Mouse (Mus musculus) left cerebral cortex, postnatal 10 days (tissue): ENCODE data around the gene Arnt. TPM values are rescaled to one million over a fixed set of nuclear protein-coding genes. Genes with fewer than 3 reads are reported as not detected.
"Not testable (repeated sequence)": the region's sequence is repeated elsewhere in the genome, so short reads cannot be mapped to it uniquely, and the experiment has no call there.

ENCODE experiments used
- DNase-seq, 2 experiments: peaks; one replicate each; pipeline ENCODE4 v3.0.0; 2021 to 2022; ENCODE audit warnings: low spot score in 2 of 2, mixed read lengths in 1 of 2; ENCODE audit errors: extremely low spot score in 1 of 2
- intact Hi-C: fragments of 180-260 bp; cut with DNase I; formaldehyde crosslinking; loops from one replicate; pipeline ENCODE4 v1.15.1; 2025
- total RNA-seq, 2 experiments: library from RNA; stranded (reverse); gene quantifications; 2 replicates each; pipeline ENCODE4 v1.2.3; 2021

The Arnt gene
- 10 to 100 TPM; 34.1 to 36.0 TPM for total RNA-seq

DNA sequence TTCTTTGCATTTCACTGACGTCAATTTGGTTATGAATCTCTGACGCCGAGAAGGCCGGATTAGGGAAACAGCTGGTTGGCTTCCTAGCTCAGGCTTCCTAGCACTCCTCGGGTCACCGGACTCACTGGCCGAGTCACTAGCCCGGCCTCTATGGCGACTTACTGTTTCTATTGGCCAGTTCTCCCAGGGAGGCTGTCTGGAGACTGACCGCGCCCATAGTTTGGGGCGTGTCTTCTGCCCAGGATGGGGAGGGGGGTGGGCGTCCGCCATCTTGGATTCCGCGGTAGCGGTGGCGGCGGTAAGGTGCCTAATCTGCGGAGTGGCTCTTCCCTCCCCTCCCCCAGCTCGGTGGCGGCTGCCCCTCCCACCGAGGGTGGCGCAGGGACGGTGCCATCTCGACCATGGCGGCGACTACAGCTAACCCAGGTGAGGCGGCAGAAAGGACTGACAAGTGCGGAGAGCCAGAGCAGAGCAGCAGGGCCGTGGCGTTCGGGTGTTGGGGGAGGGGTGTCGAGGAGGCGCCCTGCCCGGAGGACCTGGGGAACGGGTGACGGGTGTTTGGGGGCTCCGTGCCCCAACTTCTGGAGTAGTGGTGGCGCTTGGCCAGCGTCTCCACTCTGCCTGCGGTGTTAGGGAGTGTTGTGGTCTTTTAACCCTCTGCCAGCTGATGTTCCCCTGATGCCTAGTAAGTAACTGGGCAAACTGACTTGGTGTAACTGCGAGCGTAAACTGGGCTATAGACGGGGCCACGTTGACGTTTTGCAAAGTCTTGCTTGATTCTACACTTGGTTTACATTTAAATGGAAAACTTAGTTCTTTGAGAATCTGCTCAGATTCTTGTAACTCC lies at the start of gene Arnt:
Arnt (plus strand) TSS at position 253 of the 847 bp plus-strand sequence.
- peak; percentile 88 to 95 for DNase-seq
- intact Hi-C loops: no loop called here

DNA sequence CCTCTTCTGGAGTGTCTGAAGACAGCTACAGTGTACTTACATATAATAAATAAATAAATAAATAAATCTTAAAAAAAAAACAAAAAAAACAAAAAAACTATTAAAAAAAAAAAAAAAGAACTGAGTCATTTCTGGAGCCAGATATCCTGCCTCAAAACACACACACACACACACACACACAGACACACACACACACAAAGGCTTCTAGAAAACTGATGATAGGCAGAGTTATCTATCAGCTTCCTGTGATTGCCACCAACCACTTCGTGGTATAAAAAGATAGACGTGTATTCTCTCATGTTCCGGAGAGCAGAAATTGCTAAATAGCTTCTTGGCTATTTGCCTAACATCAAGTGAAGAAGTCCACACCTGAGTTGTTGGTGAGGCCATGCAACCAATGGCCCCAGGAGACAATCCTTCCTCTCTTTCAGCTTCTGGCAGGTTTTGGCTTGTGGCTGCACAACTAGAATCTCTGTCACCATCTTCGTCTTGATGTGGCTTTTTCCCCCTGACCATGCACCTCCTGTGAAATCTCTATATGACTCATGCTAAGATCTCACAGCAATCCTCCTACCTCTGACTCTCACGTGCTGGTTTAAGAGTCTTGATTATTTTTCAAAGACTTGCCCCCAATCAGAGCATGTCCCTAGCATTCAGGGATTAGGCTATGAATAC lies 48.6 kb upstream of the Arnt start:
- intact Hi-C loops: no loop called here
- DNase-seq: no peak

DNA sequence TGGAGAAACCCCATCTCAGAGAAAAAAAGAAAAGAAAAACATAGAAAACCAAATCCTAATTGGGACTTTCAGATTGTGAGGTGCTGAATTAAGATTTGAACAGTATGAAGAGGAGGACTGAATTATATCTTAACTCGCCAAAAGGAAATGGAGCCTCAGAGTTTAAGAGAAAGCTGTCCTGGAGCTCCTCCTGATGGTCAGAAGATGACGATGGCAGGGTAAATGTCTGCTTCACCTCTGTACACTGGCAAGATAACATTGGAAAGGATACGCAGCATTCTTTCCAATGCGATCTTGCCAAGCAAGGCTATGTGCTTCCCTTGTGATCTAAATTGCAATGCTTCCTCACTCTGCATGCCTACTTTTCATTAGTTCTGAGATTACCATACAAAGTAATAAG lies 39.8 kb upstream of the Arnt start:
- intact Hi-C loops: no loop called here
- DNase-seq: no peak

DNA sequence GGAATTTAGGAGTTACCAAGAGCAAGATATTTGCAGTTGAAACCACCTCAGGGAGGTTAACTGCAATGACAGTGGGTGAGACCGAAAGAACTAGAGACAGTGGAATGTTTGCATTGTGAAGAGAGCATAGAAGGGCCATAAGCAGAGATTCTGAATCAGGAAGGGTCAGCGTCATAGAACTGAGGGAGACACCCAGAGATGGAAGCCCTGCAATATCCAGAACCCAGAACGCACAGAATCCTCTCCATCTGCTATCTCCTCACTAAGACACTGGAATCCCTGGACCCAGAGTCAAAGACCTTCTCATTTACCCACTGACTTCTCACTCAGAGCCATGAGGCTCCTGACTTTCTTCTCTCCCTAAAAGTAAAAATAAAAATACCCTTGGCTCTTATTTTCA lies 31.4 kb upstream of the Arnt start, which contains the start of gene 4930558C23Rik:
4930558C23Rik (minus strand) TSS at position 101 of the 400 bp plus-strand sequence.
- DNase-seq: no peak
- intact Hi-C loops: no loop called here

DNA sequence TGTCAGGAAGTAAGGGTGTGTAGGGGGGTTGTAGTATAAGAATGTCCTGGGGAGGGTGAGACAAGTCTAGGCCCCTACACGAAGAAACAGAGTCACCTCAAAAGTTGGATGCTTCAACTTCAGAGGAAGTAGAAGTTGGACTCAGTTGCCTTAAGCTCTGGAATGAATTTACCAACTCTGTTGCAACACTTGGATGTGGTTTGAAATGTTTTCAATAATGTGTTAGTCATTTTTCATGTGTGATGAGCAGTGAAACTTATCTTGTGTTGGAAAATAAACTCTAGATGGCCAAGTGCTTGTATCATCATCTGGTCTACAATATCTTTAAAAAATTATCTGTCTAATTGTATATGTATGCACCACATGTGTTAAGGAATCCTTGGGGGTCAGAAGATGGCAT lies 26.5 kb upstream of the Arnt start:
- DNase-seq: no peak
- intact Hi-C loops: no loop called here

DNA sequence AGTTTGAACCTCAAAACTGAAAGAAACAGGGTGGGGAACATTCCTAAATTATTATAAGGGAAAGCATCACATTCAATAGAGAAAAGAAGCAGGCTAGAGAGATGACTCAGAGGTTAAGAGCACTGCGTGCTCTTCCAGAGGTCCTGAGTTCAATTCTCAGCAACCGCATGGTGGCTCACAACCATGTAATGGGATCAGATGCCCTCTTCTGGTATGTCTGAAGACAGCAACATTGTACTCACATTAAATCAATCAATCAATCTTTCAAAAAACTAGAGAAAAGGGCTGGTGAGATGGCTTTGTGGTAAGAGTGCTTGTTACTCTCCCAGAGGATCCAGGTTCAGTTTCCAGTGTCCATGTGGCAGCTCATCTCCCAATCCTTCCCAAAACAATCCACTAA lies 25.3 kb upstream of the Arnt start:
- DNase-seq: no peak
- intact Hi-C loops: no loop called here

DNA sequence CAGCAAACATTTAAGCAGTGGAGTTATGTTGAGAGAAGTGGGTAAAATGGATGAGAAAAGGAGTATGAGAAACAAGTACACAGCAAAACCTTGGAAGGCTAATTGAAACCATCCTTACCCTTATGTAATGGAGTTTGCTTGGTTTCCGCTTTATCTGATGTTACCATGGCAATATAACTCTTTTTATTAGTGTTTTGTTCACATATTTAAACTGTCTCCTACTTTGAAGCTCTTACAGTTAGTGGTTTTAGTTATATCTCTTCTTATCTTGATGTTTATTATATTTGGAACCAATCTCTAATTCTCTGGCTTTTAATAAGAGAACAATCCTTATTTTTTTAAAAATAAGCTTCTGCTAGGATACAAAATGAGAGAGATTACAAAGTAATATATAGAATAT lies 21.9 kb upstream of the Arnt start:
- intact Hi-C loops: no loop called here
- DNase-seq: no peak

DNA sequence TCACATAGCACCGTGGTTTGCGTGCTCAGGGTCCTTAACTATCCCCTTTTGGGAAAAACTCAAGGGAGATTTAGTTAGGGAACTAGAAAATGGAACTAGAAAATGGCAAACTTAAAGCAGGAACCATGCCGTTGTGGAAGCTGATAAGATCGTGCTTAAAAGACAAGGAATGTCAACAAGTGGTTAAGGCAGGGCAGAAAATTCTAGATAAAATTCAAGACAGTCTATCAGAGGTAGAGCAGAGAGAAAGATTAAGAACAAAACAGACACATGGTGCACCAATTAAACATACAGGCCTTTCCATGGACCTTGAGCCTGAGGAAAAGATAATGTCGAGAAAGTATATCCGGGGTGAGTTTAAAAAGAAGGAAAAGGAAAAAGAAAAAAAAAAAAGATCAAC lies 16.3 kb upstream of the Arnt start:
- no peak for DNase-seq
- intact Hi-C loops: no loop called here

DNA sequence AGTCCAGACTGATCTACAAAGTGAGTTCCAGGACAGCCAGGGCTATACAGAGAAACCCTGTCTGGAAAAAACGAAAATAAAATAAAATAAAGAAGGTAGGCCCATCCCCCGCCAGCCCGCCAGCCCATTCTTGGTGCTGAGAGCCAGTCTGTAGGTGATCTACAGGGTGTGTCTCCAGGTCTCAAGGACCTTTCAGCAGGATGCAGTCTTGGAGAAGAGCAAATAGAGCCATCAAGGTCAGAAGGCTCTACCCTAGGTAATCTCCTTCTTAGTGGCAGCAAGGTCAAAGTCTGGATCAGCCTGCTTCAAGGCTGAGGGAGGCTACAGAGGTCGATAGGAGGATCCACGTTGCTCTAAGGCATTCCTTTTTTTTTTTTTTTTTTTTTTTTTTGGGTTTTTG lies 7.7 kb upstream of the Arnt start:
- intact Hi-C loops, DNase-seq: not testable (repeated sequence)

DNA sequence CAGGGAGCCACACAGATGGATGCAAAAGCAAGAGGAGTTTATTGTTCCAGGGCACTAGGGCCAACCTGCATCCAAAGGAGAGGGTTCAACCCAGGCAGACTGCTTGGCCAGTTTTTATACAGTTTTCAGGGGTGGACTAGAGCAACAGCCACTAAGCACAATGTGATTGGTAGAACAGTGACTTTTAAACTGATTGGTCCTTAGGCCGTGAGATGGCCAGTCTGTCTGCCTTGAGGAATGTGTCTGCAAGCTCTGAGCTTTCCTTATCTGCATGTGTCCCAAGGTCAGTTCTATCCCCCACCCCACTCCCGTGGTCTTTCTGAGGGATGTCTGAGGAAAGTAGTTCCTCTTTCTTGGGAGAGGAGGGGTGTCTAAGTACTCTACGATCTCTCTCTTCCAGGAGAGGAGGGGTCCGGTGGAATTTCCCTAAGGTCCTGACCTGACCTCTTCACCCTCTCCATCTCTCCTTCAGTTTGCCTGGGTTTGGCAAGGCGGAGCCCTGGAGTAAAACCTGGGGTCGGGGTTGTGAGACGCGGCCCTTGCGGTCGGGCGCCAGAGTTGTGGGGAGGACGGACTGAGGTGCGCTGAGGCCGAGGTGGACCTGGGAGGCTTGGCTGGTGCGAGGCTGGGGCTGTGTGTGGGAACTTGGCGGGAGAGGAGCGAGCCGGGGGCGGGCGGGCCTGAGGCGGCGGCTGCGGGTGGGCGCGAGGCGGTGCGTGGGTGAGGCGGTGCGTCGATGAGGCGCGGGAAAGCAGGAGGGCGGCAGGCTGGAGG lies 6.9 kb upstream of the Arnt start:
- intact Hi-C loops, DNase-seq: not testable (repeated sequence)

DNA sequence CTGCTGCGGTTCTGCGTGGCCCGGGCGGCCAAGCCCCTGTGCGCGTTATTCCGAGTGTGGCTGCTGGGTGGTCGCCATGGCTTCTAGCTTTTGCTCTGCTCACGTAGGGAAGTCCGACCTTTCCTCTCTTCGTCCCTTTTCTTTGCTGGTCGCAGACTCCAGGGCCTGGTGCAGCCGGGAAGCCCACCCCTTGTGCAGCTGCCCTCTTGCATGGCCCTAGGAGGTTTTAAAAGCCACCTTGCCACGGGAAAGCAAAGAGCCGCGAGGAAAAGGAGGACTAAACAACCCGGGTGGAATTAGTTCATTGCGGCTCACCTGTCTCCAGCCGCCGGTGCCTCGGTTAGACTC lies 6.3 kb upstream of the Arnt start:
- DNase-seq: peak in 1 of 2 experiments; percentile 30
- intact Hi-C loops: not testable (repeated sequence)

DNA sequence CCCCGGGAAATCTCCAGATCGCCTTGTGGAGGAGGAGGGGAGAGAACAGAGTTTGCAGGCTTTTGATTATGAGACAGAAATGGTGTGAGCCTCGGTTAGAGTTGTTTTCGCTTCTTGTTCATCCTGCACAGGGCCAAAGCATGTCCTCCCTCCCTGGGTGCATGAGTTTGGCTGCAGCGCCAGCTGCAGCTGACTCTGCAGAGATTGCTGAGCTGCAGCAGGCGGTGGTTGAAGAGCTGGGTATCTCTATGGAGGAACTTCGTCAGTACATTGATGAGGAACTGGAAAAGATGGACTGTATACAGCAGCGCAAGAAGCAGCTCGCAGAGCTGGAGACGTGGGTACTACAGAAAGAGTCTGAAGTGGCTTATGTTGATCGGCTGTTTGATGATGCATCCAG lies 5.8 kb upstream of the Arnt start:
- intact Hi-C loops, DNase-seq: not testable (repeated sequence)

DNA sequence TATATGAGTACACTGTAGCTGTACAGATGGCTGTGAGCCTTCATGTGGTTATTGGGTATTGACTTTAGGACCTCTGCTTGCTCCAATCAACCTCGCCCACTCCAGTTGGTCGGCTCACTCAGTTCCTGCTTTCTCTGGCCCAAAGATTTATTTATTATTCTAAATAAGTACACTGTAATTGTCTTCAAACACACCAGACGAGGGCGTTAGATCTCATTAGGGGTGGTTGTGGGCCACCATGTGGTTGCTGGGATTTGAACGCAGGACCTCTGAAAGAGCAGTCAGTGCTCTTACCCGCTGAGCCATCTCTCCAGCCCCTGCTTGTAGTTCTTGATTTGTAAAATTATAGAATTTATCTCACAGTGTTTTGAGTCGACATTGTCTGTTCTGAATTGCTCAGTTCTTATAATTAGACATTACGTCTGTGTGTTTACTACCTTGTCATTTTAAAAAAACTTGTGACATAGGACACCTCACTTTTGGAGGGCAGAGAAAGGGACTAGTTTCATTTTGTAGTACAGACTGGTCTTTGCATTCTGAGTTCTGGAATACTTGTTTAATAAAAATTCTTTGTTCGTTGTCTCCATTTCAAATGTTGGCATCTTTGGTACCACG lies 780 bp upstream of the Arnt start:
- no peak for DNase-seq
- intact Hi-C loops: no loop called here

DNA sequence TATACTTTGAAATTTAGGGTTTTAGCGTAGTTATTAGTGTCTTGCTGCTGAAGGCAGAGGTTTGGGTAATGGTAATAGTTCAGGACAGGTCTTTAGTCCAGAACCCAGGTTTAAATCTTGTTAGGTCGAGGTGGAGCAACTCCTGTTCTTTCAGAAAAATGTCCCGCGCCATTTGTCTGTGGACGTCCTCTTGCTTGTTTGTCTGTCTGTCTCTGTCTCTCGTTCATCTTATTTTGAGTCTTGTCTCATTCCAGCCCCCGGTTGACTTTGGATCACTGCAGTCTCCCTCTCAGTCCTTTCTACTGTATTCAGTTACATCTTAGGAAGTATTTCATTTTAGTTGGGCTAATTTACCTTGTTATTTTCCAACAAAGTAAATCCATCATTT lies 789 bp downstream of the Arnt start:
- no peak for DNase-seq
- intact Hi-C loops: no loop called here

DNA sequence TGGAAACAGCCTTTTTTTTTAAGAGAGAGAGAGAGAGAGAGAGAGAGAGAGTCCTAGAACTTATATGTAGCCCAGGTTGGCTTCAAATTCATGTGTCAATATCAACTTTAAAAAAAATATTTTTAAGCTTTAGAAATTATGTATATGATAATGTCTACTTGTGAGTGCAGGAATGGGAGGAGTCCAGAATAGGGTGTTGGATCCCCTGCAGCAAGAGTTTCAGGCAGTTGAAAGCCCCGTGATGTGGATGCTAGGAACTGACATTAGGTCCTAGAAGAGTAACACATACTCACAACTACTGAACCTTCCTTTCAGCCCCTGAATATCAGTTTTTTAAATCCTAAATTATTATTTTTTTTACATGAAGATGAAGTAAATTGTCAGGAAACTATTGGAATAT lies 1.4 kb downstream of the Arnt start:
- no peak for DNase-seq
- intact Hi-C loops: no loop called here

DNA sequence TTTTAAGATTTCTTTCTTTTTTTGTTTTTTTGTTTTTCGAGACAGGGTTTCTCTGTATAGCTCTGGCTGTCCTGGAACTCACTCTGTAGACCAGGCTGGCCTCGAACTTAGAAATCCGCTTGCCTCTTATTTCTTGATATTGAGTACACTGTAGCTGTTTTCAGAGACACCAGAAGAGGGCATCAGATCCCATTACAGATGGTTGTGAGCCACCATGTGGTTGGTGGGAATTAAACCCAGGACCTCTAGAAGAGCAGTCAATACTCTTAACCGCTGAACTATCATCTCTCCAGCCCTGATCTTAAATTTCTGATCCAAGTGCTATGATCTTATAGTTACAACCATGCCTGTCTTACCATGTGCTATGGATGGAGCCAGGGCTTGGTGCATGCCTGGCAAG lies 4.4 kb downstream of the Arnt start:
- DNase-seq, intact Hi-C loops: not testable (repeated sequence)

DNA sequence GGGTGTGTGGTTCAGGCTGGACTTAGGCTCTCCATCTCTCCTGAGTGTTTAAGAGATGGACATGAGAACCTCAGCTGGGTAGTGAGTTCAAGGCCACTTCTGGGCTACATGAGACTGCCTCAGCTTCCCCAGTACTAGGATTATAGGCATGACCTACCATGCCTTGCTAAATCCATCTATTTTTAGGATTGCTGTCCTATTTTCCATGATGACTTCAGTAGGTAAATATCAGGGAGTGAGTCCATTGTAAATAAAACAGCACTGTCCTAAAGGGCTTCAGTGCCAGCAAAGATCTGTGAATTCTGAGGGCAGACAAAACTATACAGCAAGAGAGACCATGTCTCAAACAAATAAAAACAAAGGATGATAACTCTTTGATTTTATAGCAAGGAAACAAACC lies 5.5 kb downstream of the Arnt start:
- intact Hi-C loops: no loop called here
- no peak for DNase-seq

DNA sequence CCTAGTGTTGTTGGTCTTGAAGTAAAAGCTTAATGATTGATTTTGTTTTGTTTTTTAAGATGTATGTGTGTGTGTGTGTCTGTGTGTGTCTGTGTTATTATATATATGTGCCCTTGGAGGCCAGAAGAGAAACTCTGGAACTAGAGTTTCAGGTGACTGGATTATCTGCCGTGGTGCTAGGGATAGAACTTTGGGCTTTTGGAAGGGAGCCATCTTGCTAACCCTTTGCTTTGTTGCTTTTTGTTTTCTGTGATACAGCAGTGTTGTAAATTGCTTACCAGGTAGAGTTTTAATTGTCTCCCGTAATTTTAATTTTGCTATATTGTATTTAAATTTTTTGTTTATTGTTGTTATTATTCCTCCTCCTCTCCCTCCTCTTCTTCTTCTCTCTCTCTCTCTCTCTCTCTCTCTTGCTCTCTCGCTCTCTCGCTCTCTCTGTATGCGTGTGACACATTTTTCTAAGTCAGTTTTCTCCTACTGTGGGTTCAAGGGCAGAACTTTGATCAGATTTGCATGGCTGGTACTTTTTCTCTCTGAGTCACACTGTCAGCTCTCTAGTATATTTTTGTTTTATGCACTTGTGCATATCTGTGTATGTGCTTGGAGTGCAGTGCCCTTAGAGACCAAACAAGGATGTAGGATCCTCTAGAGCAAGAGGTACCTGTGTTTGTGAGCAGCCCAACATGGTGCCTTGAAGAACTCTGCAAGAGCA lies 8.4 kb downstream of the Arnt start:
- DNase-seq: no peak
- intact Hi-C loops: no loop called here

DNA sequence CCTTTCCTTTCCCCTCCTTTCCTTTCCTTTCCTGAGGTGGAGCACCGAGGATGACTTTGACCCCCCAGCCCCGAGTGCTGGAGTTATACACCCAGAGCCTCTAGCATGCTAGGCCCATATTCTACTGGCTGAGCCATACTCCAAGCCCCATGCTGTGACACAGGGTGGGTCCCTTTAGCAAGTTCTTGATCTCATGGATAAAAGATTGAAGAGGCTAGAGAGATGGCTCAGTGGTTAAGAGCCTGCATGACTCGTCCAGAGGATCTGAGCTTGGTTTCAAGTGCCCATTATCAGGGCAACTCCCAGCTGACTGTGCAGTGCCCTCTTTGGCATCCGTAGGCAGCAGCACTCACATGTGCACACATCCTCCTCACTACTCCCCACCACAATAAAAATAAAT lies 11.1 kb downstream of the Arnt start:
- no peak for DNase-seq
- intact Hi-C loops: no loop called here
